Mouse (Mus musculus): ENCODE measurements at regions not wholly inside any gene's neighbourhood (a gene's known extent, or its start where the extent isn't known, plus 50 kb on each side); places are given as distances from the start of the nearest gene placed in this dataset.

- DNase-seq (ENCODE audit: low spot score in 2 of 2): no peak
These were observed 155.6 kb upstream of the Irx6 start for GRCm38 (mm10) chr8:92518486-92518885.

GRCm38 (mm10) chr8:92522519-92522918, 151.6 kb upstream of the Irx6 start:
- no peak for DNase-seq (ENCODE audit: low spot score in 2 of 2)

DNA sequence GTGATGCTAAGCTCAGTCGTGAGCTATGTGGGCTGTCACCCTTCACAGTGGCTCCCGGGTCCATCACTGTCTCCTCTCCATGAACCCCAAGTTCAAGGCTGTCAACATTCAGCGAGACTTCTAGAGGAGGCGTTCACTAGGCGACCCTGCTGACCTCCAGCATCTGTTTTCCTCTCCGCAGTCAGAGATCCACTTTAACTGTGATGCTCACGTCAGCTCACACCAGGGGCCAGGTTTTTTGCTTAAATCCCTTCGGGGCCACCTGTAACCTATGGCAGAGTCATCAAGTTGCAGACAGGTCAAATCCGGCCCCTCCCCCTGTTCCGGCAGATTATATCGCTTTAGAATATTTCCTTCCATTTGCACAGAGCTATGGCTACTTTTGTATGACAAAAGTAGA, 144.3 kb upstream of the Irx6 start:
- DNase-seq (ENCODE audit: low spot score in 2 of 2): no peak

- DNase-seq (ENCODE audit: low spot score in 2 of 2): no peak
These were observed 133.5 kb upstream of the Irx6 start for GRCm38 (mm10) chr8:92540636-92541035.

DNA sequence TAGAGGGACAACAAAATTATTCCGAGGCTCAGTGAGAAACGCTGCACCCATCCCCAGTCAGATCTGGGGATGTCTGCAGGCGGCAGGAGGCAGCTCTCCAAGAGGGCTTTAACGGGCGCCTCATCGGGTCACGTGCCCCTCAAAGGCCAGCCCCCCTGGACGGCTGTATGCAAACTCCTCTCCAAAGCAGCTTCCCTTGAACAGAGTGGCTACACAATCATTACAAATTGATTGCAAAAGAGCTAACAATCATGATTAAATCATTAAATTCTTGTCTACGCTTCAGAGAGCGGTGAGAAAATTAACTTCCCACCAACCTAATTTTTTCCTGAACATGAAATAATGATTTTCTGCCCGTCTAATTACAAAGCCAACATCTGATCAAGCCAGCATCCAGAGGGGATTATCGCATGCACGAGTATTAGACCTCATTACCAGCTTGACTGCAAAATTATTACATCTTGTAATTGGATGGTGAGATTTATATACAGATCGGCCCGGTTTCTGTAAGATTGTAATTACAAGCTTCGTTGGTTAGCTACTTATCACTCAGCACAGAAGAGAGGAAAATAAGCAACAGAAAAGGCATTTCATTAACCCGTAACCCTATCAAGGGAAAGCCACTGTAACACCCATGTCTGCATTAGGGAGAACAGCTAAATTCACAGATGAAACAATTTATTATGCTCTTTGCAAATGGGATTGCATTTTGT, 128.6 kb upstream of the Irx6 start:
- DNase-seq (ENCODE audit: low spot score in 2 of 2): no peak

- no peak for DNase-seq (ENCODE audit: low spot score in 2 of 2)
These were observed 118.9 kb upstream of the Irx6 start for GRCm38 (mm10) chr8:92555140-92555539.

DNA sequence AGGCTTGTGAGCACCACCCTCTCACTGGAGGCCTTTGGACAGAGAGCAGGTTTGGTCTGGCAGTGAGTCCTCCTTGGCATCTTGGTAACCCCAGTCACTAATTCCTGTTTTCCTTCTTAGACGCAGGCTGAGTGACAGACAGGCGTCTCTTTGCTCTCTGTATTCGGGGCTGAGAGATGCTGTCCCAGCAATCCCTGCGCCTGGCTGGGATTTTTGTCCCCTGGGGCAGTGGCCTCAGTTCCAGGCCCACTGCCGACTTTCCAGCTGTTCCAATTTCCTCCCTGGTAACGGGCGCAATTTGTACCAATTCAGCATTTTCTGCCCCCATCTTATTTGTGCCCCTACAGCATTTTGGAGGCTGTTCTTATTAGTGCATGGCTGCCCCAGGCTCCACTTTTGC, 118.5 kb upstream of the Irx6 start:
- DNase-seq (ENCODE audit: low spot score in 2 of 2): no peak

GRCm38 (mm10) chr8:92562471-92562870, 111.6 kb upstream of the Irx6 start:
- DNase-seq (ENCODE audit: low spot score in 2 of 2): no peak

GRCm38 (mm10) chr8:92562962-92563361, 111.1 kb upstream of the Irx6 start:
- DNase-seq (ENCODE audit: low spot score in 2 of 2): no peak

DNA sequence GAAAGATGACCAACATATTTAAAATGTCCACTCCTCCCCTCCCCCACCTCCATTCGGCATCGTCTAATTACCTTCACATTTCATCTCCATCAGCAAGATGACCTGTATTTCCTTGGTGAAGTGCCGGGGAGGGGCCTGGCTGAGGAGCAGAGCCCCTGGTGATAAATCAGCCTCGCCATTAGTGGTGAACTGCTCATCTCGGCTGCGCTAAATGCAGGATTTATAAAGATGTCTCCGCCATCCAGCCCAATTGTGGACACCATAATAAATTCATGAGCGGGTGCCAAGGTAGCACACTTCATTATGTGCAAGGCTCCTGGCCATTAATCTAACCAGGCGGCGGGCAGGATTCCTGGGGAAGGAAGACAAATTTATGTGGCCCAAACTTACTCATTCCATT, 104.4 kb upstream of the Irx6 start:
- no peak for DNase-seq (ENCODE audit: low spot score in 2 of 2)

GRCm38 (mm10) chr8:92579446-92579845, 94.6 kb upstream of the Irx6 start:
- no peak for DNase-seq (ENCODE audit: low spot score in 2 of 2)

- no peak for DNase-seq (ENCODE audit: low spot score in 2 of 2)
These were observed 93.0 kb upstream of the Irx6 start for GRCm38 (mm10) chr8:92581051-92581450.

DNA sequence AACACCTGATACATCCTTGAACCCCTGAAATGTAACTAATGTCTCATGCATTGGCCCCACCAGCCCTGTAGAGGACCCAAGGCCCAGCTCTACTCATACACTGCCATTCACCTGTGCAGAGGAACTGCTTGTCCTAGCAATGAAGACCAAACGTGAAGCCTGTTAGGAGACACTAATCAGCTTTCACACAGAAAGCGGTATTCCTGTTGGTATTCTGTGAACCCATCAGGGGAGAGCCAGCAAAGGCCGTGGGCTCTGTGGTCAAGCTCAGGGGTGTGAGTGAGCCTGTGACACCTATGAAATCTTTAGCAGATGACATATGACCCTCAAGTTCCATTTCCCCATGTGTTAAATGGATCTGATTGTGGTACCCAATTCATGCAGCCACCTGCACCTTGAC, 73.3 kb upstream of the Irx6 start:
- no peak for DNase-seq (ENCODE audit: low spot score in 2 of 2)

- no peak for DNase-seq (ENCODE audit: low spot score in 2 of 2)
These were observed 71.1 kb upstream of the Irx6 start for GRCm38 (mm10) chr8:92602973-92603372.

- DNase-seq (ENCODE audit: low spot score in 2 of 2): no peak
These were observed 68.5 kb upstream of the Irx6 start for GRCm38 (mm10) chr8:92605631-92606030.

DNA sequence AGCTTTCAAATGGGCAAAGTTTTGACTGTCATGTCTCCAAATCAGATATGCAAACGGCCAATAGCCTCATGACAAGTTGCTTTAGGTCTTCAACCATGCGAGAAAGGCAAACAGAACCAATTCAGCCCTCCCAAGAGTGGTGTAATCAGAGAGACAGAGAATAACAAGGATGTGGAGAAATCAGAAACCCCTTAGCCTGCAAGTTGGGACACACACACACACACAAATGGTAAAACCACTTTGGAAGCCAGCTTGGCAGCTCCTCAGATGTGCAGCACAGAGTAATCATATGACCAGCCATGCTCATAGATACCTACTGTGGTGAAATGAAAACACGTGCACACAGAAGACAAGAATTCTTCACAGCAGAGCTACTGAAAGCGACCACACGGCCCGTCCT, 66.5 kb upstream of the Irx6 start:
- DNase-seq (ENCODE audit: low spot score in 2 of 2): no peak

DNA sequence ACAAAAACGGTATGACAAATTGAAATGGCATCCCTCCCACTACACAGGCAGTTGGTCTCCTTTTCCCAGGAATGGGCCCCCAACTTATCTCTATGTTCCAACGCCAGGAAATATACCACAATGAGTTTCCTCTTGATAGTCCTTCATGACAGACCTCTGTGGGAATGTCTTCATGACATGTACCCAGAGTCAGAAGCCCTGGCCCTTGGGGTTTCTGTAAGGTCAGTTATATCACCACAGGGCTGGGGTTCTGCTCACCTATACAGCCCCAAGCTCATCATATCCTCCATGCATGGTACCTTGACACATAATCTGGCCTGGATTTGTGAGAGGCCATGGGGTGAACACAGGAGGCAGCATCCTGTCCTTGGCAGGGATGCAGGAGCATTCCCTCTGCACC, 64.2 kb upstream of the Irx6 start:
- no peak for DNase-seq (ENCODE audit: low spot score in 2 of 2)

GRCm38 (mm10) chr8:92610487-92611059, 63.5 kb upstream of the Irx6 start:
- no peak for DNase-seq (ENCODE audit: low spot score in 2 of 2)

DNA sequence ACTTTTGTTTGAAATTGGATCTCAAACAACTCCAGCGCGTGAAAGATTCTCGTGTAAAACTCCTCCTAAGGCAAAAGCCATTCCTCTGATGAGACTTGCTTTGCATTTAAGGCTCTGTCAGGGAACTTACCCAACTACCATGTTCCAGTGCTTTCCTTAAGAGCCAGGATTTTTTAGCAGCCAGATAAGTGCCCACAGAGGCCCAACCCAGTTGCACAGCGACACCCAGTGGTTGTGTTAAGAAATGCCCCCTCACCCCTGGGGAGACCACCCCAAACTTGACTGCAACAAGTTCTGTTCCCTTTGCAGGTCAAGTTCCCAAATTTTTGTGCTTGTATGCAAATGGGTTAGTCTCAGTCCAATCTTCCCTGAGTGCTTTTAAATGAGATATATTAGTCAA, 60.6 kb upstream of the Irx6 start:
- no peak for DNase-seq (ENCODE audit: low spot score in 2 of 2)

DNA sequence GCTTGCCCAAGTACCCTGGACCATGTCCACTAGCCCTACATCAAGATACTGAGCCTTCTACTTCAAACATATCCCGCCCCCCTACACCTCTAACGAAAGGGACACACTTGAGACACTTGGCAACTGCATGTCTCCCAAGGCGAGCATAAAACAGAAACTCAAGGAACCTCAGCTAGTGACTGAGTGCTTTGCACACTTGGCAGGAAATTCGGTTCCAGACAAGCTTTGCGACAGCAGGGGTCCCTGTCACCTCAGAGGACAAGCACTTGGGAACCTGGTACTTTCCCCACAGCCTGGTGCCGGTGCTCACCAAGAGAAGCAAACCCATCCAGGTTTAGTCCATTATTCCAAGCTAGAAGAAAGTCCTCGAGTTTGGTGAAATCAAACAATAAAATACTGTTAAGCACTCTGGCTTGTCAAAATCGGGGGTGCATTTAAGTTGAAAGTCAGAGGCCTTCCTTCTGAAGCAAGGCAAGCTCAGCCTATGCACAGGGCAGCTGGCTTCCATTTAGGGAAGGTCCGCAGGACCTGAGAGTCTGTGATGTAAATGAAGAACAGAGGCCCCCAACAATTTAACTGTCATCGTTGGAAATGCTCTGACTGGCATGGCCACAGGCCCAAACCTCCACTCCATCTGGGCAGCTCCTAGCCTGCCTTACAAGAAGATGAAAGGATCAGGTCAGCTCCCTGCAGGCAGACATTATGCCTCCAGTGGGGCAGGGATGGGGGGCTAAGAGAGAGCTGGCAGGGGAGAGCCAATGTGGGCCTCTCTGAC, 57.6 kb upstream of the Irx6 start:
- no peak for DNase-seq (ENCODE audit: low spot score in 2 of 2)

DNA sequence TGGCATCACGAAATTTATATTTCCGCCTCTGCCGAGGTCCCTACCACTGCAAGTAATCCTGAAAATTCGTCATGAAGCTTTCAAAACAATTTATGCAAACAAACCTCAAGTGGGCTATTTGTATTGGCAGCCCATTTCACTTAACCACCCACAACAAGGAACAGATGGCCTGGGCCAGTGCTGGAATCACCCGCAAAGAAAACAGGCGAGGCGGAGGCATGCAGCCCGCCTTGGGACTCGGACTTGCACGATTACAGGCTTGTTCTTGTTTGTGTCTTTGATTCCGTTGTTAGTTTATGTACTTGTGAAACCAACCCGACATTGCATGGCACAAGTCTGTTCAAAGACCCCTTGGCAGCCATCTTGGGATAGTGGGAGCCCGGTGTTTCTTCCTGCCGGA, 55.8 kb upstream of the Irx6 start:
- peak; percentile 19 to 20 for DNase-seq (ENCODE audit: low spot score in 2 of 2)

All from right cerebral cortex, adult 2 months (tissue).